Mouse (Mus musculus) cerebral cortex, adult 2 months (tissue): ENCODE measurements around the gene Nudt11.

ENCODE experiments used
- WGBS: fragments of 180-500 bp; shearing (Covaris S2); methylation state at CpG from one replicate; pipeline ENCODE4 v1.1.7; 2018; 5-methylcytosine and 5-hydroxymethylcytosine counted together

Nudt11 gene

DNA sequence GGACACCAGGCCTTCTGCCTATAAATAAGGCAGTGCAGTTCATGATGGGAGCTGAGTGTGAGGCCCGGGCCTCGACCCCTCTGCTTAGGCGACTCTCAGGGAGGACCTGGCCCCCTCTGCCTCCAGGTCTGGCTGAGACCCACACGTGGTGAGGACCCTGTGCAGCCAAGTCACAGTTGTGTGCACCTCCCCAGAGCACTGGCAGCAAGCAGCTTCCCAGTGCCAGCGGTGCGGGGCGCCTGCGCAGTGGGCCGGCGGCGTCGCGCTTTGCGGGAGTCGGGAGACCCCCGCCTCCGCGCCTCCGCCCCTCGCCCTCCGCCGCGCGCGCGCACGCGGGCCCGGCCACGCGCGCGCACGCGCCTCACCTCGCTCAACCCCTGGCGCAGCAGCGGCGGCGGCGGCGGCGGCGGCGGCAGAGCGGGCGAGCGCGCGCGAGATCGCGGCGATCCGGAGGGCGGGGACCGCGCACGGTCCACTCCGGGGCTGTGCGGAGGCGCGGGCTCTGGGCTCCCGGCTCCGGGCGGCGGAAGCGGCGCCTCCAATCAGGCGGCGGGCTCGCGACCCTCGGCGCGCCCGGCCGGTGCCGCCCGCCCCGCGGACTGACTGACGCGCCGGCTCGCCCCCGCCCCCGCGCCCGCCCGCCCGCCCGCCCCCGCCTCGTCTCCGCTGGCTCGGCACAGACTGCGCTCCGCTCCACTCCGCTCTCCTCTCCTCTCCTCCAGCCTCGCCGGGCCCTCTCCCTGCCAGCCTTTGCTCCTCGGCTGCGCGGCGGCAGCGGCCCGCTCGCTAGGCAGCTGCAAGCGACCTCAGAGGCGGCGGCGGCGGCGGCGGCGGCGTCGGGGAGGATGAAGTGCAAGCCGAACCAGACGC lies at the start of gene Nudt11:
Gene Nudt11 (plus strand): TSS at position 388 of the 870 bp plus-strand sequence.
- 40% methylated on average over 1 of the region's 121 CpGs for WGBS

DNA sequence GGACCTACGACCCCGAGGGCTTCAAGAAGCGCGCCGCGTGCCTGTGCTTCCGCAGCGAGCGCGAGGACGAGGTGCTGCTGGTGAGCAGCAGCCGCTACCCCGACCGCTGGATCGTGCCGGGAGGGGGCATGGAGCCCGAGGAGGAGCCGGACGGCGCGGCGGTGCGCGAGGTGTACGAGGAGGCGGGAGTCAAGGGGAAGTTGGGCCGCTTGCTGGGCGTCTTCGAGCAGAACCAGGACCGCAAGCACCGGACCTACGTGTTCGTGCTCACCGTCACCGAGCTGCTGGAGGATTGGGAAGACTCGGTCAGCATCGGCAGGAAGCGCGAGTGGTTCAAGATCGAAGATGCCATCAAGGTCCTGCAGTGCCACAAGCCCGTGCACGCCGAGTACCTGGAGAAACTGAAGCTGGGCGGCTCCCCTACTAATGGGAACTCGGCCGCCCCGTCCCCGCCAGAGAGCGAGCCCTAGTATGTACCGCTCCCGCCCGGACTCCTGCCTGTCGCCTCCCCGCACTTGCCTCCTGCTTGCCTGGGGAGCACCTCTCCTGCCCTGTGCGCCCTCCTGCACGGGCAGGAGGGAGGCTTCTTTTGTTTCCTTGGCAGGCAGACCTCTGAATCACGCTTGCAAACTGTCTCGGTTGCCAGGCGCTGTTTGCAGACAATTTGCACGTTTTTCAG lies 822 bp downstream of the Nudt11 start:
- 2% methylated on average over 5 of the region's 60 CpGs for WGBS

DNA sequence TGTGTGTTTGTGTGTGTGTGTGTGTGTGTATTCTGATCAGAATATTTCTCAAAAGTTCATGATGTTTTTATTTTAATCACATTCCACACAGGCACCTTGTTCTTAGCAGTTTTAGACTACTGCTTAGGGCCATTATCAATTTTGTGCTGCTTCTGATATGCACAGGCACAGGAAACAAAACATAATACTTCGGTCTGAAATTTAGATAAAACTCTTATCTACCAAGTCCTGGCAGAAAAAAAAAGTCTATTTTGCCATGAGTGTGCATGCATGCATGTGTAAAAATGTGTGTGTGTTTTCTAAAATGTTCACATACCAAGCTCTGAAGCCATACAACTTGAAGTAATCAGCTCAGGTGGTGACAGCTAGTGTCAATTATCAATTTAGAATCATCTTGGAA lies 14.3 kb downstream of the Nudt11 start:
- 87% methylated on average over 1 of the region's 1 CpGs for WGBS

DNA sequence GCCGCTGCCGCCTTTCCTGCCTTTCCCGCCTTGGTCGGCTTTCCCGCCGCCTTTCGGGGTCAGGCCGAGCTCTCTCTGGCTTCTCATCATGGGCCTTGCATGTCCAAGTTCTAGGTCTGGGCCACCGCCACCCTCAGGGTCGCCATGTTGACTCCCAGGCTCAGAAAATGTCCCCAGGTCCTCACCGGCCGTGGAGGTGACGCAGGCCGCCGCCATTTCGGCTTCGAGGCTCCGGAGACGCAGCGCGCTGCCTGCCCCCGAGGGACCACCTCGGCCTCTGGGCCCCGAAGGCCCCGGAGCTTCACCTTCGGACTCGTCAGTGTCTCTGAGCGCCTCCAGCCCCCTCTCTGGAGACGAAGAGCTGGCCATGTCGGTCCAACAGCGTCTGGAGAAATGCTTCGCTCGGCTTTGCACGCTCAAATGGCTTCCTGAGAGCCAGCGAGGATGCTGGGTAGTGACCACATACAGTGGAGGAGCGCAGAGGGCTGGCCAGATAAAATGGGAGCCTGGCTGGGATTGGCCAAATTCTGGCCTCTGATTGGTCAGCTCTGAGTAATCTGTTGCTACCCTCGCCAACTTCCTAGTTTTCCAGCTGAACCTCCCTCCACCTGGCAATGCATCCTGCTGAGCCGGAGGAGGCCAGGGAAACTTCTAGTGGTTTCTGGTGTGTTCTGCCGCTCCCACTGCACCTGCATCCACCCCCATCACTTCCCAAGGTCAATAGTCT lies 35.9 kb downstream of the Nudt11 start, which contains the start of gene AU022751:
Gene AU022751 (minus strand): TSS at position 466 of the 727 bp plus-strand sequence.
- WGBS = 92% methylated on average over 36 of the region's 39 CpGs

GRCm38 (mm10) chrX:6091547-6091946 lies 44.3 kb downstream of the Nudt11 start:
- WGBS = 10% methylated on average over 12 of the region's 12 CpGs

- 2% methylated on average over 30 of the region's 30 CpGs for WGBS
Measured at GRCm38 (mm10) chrX:6091996-6092757, 44.9 kb downstream of the Nudt11 start.
